Mouse (Mus musculus) embryo, embryonic 10.5 days (tissue): ENCODE measurements around the gene Clic6.
A peak's percentile ranks its signal among the peaks of the same experiment; 100 is the strongest.

Source experiments
- DNase-seq: peaks from one replicate; pipeline ENCODE4 v3.0.0-alpha.2; 2015; ENCODE audit warnings: low spot score

Clic6 gene

DNA sequence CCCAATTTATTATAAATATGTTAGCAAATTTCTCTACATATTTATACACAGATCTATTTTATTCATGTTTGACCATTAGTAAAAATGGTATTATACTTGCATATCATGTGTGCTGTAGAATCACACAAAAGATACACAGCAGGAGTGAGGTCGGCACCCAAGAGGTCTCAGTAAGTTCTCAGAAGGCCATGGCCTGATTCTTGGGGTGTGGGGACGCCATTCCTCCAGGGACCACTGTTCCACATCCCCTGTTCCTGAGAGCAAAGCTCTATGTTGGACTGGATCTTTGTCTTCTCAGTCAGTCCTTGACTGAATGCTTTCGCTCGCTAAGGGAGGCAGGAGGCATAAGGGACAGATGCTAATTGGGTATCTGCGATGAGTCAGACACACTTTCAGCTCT is at the start of gene Clic6:
TSS of gene Clic6 (plus strand) at position 301 of the 400 bp plus-strand sequence.
- DNase-seq = no peak

- DNase-seq = no peak
Measured at GRCm38 (mm10) chr16:92439775-92440174, 45.8 kb upstream of the Clic6 start.

DNA sequence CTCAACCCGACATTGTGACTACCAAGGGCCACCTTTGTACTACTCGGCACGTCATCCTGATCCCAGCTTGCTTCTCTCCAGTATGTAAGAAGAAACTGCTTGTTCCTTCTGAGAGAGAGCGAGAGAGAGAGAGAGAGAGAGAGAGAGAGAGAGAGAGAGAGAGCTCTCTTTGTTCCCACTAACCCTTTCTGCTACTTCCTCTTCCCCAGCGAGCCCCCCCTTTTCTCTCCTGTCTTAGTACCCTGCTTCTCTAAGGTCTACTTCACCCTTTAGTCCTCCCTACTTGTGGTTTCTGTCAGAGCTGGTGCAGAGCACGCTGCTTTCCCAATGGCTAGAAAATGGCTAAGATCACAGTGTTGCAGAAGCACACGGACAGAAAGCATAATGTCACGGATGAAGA is 45.3 kb upstream of the Clic6 start:
- no peak for DNase-seq

GRCm38 (mm10) chr16:92441203-92441602 is 44.3 kb upstream of the Clic6 start:
- DNase-seq = no peak

DNA sequence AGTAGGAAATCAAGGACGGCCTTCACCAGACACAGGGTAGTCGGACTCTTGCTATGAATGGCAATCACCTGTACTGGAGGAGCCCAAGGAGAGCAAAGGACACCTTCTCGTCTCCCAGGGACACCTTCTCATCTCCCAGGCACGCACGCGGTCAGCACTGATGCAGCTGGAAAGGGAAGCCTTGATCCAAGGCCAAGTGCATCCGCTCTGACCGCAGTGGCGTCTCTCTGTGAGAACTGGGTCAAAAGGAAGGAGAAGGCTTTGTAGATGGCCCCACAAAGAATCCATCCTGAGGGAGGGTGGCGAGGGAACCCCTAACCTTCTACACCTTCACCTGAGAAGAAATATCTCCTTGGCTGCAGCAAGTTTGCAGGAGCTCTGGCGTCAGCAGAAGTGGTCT is 43.4 kb upstream of the Clic6 start:
- DNase-seq = no peak

DNA sequence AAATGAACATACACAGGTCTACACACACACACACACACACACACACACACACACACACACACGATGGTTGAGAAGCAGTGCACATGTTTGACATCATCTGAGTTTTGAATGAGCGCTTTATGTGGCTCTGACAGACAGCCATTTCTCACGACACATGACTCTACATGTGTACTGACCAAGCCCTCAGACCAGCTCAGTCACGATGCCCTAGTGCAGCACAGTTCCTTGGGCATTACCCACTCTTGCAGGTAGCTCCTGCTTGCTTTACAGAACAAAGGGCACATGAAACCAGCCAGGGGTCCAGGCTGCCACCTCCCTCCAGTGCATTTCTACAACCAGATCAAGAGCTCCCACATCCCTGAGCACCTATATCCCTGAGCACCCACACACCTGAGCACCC is 42.6 kb upstream of the Clic6 start:
- DNase-seq = no peak

DNA sequence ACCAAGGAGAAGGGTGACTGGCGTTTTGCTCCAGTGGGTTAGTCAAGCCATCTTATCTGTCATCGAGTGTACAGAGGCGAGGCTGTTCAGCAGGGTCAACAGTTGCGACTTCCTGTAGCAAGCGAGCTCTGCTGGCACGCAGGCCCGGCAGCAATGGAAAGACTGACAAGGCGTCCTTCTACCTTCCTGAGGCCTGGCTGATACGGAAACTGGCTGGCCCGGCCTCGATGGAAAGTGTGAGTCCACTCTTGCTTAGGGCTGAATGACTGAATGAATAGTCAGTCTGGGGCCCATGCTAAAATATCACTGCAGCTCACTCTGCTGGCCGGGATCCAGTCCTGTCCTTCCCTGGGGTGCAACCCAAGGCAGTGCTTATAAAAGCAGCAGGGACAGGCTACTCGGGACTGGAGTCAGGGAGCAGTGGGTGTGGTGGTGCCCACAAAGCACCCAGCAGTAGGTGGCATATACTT is 41.9 kb upstream of the Clic6 start:
- DNase-seq = no peak

- DNase-seq = peak; percentile 74
Measured at GRCm38 (mm10) chr16:92445377-92445776, 40.2 kb upstream of the Clic6 start.

DNA sequence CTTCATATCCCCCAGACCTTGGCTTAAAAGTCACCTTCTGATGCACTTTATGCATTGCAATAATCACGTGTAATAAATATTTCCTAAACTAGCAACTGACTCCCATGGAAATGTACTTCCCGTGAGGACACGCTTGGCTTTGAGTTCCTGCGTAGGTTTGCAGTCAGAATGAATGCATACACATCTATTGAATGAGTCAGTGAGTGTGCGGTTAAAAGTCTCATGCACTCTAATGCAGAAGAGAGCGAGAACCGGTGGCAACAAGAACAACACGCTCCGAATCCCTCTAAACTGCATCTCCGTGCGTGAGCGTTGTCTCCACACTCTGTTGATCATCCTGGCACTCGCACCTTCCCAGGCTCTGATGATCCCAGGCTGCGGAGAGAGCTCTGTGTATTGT is 36.5 kb upstream of the Clic6 start:
- DNase-seq = no peak

DNA sequence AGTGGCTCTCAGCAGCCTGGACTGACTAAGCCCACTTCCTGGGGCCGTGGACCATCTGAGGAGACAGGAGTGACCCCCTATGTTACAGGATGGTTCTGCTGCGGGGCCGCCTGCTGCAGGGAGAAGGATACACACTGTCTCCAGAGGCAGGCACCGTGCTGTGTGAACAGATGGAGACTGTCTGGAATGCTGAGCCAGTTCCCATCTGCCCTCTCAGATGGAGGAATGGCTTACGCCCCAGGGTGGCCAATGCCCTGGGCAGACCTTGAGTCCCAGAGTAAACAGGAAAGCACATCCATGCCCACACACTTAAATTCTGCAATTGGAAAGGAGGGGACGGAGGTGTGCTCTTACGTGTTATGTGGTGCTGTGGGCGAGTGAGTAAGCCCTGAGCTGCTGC is 35.2 kb upstream of the Clic6 start:
- DNase-seq = no peak

- DNase-seq = no peak
Measured at GRCm38 (mm10) chr16:92451516-92452072, 33.9 kb upstream of the Clic6 start.

- DNase-seq = no peak
Measured at GRCm38 (mm10) chr16:92452609-92453008, 32.9 kb upstream of the Clic6 start.

- DNase-seq = no peak
Measured at GRCm38 (mm10) chr16:92454002-92454401, 31.5 kb upstream of the Clic6 start.

GRCm38 (mm10) chr16:92454495-92454894 is 31.0 kb upstream of the Clic6 start:
- DNase-seq = no peak

GRCm38 (mm10) chr16:92455488-92455887 is 30.0 kb upstream of the Clic6 start:
- no peak for DNase-seq

DNA sequence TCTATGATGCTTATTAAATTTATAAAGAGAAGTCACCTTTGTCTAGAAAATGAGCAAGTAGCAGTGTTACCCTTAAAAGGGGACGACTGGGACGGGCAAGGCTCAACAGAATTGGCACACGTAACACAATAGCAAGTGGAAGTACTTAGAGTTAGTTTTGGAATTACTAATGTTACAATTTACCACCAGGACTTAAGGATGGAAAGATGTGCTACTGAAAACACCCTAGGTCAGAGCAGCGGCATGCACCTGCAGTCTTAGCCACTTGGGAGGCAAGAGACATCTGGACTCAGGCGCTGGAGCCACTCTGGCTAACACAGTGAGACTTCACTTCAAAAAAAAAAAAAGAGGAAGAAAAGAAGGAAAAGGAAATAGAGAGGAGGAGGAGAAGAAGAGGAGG is 29.6 kb upstream of the Clic6 start:
- DNase-seq = no peak

GRCm38 (mm10) chr16:92457594-92457993 is 27.9 kb upstream of the Clic6 start:
- peak; percentile 90 for DNase-seq

- no peak for DNase-seq
Measured at GRCm38 (mm10) chr16:92461412-92461811, 24.1 kb upstream of the Clic6 start.

DNA sequence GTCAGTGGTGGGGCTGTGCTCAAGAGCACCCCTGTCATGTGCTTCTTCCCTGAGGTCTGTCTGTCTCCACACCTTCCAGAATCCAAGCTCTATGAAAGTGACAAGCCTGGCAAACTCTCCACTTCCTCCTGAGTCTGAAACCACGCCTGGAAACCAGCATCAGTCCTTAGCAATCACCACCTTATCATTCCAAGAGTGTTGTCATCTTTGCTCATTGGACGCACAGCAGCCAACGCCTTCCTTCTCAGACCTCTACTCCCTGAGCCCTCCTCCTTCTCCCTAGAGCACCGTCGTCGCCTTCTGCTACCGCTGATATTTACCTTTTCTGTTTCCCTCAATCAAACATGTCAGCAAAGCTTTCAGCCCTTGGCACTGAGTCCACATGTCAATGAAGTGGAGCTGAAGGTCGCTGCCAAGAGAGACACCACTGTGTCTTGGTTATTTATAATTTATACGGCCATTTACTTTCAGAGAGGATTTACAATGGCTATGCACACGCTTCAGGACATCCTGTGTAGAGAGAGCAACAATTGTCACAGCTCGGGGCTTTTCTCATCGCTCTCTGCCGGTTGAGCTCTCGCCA is 21.1 kb upstream of the Clic6 start:
- no peak for DNase-seq

- DNase-seq = no peak
Measured at GRCm38 (mm10) chr16:92465226-92465625, 20.3 kb upstream of the Clic6 start.

GRCm38 (mm10) chr16:92465642-92466526 is 19.7 kb upstream of the Clic6 start:
- DNase-seq = peak; percentile 99

GRCm38 (mm10) chr16:92467041-92467440 is 18.5 kb upstream of the Clic6 start:
- DNase-seq = no peak

GRCm38 (mm10) chr16:92468459-92468858 is 17.1 kb upstream of the Clic6 start:
- DNase-seq = no peak
